Mouse (Mus musculus): ENCODE measurements around the gene Pptc7.

Pptc7 gene

DNA sequence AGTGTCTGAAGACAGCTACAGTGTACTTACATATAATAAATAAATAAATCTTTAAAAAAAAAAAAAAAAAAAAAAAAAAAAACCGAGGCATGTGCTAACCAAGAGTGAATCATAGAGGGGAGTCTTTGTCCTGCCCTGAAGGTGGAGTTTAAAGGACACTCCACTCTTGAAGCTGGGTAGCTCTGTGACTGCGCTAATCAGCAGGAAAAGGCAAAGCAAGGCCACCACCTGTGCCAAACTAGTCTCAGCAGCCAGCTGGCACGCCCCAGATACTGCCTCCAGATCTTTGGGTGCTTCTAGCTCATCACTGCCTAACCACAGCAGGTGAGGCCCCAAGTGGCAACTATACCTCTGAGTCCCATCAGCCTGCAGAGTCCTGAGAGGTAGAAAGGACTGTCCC, 50.5 kb downstream of the Pptc7 start:
- no peak for DNase-seq (ENCODE audit: low spot score)

DNA sequence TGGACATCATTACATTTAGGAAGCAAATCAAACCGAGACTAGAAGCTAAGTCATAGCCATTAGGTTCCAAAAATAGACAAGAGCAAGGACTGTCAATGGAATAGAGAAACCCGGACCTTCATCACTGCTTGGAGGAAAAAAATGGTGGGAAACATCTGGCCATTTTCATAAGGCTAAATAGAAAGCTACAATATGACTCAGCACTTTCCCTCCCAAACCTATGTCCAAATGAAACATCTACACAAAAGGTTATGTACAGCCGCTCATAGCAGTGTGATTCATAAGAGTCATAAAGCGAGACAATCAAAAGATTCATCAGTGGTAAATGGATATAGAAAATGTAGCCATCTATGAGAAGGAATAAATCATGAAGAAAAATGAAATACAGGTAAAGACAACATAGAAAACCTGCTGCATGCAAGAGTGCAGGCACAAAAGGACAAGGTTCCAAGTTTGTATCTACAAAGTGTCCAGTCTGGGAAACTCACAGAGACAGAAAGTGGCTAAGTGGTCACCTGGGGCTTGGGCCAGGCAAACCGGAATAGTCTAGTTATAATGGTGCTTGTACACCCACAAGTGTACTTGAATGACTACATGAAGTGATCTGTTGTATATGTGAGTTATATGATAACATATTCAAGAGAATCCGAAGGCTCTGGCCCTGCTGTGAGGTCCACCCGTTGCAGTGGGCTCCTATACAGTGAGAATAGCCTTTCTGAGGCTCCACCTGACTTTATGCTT, 52.6 kb downstream of the Pptc7 start:
- DNase-seq (ENCODE audit: low spot score) = no peak

DNA sequence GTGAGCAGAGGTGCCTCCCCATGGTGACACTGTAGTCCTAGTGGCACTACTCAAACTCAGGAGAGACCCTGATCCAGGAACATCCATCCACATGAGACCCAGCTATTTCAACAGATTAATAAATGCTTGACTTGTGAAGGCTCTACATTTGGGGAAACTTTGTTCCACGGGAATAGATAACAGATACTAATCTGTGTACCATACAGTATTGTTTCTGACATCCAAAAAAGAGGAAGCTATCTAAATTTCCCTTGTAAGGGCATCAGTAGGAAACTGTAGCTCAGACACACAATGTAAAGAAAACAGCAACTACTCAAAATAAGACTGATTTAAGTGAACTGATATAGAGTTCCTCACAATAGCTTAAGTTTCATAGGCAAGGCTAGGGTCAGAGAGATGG, 58.7 kb downstream of the Pptc7 start:
- DNase-seq (ENCODE audit: low spot score) = no peak

DNA sequence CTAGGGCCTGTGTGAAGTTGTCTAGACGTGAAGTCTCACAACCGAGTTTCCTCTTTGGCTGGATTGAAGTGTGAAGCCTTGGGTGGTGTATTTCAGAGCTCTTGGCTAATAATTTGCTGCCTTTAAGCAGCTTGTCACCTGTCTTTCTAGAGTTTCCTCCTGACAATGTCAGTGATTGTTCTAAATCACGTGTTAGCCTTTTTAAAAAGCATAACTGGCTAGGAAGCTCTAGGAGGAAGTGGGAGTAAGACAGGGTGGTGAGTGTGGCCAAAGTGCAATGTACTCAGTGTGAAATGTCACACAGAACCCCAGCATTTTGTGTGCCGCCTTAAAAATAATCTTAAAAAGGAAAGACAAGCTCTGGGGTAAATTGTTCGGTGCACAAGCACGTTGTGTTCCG, 59.6 kb downstream of the Pptc7 start:
- DNase-seq (ENCODE audit: low spot score) = no peak

DNA sequence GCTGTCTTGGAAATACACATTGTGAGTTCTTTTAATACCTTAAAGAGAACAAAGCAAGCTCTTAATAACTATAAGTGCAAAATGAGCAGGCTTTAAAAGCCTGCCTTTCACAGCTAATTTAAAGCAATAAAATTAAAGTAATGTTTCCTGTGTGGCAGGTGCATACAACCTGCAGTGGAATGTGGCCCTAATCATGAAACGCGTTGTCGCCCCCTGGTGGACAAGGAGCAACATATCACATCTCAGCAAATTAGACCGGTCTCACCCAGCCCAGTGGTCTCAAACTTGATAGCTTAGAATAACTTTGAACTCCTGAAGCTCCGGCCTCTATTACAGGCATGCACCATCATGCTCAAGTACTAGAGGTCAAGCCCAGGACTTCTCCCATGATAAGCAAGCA, 60.1 kb downstream of the Pptc7 start:
- DNase-seq (ENCODE audit: low spot score) = peak; percentile 87

DNA sequence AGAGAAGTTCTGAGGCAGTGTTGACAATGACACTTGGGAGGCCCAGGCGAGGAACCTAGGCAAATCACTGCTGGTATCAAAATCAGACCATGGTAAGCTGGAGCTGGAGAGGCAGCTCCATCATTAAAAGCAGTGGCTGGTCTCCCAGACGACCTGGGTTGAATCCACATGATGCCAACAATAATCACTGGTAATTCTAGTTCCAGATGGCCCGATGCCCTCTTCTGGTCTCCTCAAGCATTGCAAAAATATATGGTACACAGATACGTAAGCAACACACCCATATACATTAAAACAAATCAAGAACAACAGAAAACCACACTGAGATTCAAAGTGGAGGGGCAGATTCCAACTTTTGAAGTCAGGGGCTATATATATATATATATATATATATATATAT, 61.6 kb downstream of the Pptc7 start:
- no peak for DNase-seq (ENCODE audit: low spot score)

DNA sequence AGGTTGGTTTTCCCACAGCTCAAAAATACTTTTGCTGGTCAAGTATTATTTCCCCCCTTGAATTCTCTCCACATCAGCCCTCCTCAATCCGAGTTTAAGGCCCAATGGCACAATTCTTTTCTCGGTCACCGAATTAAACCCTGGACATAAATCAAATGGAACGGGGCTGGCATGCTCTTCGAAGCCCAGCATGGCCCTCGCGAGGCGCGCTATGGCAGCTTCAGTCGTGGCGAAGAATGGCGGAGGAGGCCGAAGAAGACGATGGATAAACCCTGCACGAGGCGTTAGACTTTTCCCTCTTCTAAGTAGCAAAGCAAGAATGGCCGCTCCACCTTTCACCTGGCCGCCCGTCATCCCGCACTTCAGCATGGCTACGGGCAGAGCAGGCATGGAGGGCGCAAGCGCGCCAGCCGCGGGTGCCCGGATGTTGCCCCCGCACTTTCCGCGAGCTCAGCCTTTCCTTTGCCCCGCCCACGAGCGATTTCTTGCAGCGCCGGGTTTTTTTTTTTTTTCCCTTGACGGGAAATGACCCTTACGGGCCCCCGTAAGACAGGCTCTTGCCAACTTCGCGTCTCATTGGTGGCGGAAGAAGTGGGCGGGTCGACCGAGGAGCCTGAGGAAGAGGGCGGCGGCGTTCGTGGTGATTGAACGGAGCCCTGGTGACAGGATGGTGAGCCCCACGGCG, 69.8 kb downstream of the Pptc7 start, which contains the start of the genes Rad9b and Vps29:
Gene Rad9b, minus strand, starts transcription at position 427 of the 685 bp plus-strand sequence.
Gene Vps29, plus strand, starts transcription at position 563 of the 685 bp plus-strand sequence.
- peak; percentile 98 for DNase-seq (ENCODE audit: low spot score)

DNA sequence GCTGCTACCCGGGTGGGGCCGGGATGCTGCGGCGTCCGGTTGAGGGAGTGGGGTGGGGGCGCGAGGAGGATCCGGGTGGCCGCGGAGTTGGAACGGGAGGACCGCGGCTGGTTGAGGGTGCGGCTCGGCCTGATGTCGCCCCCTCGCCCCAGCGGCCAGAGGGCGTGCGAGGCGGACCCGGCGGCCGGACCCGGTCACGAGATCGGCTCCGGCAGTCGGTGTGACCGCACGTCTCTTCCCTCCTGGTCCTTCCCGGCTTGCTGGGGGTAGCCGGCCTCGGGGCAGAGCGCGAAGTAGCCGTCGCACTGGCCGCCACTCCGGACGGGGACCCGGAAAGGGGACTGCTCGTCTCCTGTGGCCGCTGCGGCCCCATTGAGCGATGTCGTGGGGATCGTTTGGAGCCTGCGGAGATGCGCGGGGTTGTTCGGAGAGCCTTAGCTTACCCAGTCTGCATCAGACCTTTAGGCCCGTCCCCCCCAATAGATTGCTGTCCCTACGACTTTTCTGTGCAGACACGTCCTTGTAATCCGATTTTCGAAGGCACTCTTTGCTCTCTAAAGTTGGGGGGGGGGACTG, 70.4 kb downstream of the Pptc7 start:
- DNase-seq (ENCODE audit: low spot score) = no peak

DNA sequence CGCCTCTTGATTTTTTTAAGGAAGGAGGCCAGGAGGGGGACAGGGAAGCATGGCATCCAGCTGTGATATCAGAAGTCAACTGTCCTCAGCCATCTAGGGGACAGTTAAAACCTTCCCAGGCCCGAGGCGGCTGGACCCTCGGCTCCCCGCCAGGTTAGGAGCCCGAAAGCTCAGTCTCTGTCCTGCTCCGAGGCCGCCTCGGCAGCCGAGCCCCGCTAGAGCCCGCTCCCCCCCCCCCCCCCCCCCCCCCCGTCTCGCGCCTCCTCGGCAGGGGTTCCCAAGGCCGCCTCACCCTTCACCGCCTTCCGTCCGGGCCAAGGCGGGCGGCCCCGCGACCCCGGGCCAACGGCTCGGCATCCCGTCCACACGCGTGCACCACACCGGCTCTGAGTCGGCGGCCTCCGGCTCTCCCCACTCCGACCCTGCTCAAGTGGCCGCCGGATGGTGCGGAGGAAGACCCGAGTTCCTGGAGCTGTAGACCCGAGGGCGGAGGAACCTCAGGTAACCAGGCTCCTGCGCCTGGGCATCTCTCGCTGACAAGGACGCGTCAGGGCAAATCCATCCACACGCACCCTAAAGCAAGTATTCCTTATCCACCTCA, 87.5 kb downstream of the Pptc7 start, which contains the start of gene Gpn3:
Gene Gpn3, plus strand, starts transcription at position 286 of the 601 bp plus-strand sequence.
- no peak for DNase-seq (ENCODE audit: low spot score)

DNA sequence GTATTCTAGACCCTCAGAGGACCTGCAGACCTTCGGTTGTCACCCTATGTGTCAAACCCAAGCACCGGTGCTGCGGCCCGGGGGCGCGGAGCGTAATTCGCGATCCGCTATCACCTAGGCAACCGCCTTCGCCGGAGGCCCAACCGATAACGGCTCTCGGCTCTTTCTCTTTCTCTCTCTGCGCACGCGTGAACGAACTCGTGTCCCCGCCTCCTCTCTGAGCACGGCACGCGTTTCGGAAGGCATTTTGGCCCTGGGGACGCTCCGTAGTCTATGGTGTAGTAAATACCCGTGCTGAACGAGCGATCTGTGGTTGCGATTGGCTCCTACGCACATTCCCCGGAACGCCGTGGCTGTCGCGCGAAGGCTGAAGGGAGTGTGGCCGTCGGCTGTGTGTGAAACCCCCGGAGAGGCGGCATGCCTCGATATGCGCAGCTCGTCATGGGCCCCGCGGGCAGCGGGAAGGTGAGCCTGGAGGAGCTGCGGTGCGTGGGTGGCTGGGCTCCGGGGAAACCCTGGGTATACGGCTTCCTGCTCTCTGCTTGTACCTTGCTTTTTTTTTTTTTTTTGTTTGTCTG, 88.1 kb downstream of the Pptc7 start, which contains the start of gene Fam216a:
Gene Fam216a, minus strand, starts transcription at position 173 of the 578 bp plus-strand sequence.
- peak; percentile 99 for DNase-seq (ENCODE audit: low spot score)

DNA sequence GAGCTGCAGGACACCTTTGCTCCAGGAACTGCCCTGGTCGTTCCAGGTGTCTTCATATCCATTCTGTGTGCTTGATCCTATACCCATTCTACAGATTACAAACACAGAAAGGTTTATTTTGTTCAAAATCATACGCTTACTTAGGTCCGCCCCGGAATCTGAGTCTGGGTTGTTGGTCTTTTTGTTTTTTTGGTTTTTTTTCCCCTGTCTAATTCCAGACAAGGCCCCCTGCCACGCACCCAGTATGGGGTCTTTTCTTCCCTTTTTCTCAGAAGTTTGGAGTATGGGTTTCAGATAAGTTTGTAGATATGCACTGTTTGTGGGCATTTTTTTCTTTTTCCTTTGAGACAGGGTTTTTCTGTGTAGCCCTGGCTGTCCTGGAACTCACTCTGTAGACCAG, 88.7 kb downstream of the Pptc7 start:
- no peak for DNase-seq (ENCODE audit: low spot score)

All from urinary bladder, postnatal 25 days (tissue).